In genomic region chr7:130064500-130064899, GRCm38 (mm10) we compare ENCODE assay signal across 17 mouse cellular contexts.
DNase-seq lines count a peak whose midpoint lies in the region; ATAC-seq lines count a peak whose summit lies in the region.
"Had no signal": no experiment of that assay in that cellular context is flagged by ENCODE, and none has a peak within 500 bp of the region (broad histone marks: within the 10 kb centered on the region; RNA-seq: fewer than 3 reads in every experiment).

No protein-coding gene starts in this region.

- H3K27ac ChIP-seq in kidney, embryonic 15.5 days: peak overlapping the region; percentile 27; the same call in 1 of the 2 replicates
- no peak overlapping the region for H3K27ac ChIP-seq in limb, embryonic 11.5 days (replicated peaks; ENCODE audit: low read depth, low read length)
- H3K27ac ChIP-seq in forebrain, embryonic 13.5 days: no peak overlapping the region
- H3K27ac ChIP-seq: embryonic facial prominence, embryonic 13.5 days; forebrain, embryonic 10.5 days; liver, embryonic 12.5 days; midbrain, embryonic 13.5 days; neural tube, embryonic 12.5 days had no signal

- no peak for DNase-seq in kidney, adult 8-10 months
- peak; percentile 44 for DNase-seq in adrenal gland, postnatal 10 days
- peak; percentile 61 for DNase-seq in embryo, embryonic 11 days
- peak; percentile 81 for DNase-seq in limb, embryonic 11.5 days (ENCODE audit: low spot score)
- no peak for DNase-seq in right cerebral cortex, postnatal 36 days (ENCODE audit: low spot score in 2 of 2)
- DNase-seq: cerebellum, adult 2 months; heart, adult 18-20 months; heart, postnatal 10 days had no signal

- no peak overlapping the region for H3K4me2 ChIP-seq in kidney, embryonic 15.5 days
- H3K4me2 ChIP-seq in limb, embryonic 11.5 days (ENCODE audit: low read depth, severe bottlenecking): no peak overlapping the region
- no peak overlapping the region for H3K4me2 ChIP-seq in forebrain, embryonic 13.5 days
- H3K4me2 ChIP-seq: embryonic facial prominence, embryonic 13.5 days; liver, embryonic 12.5 days; midbrain, embryonic 13.5 days; neural tube, embryonic 12.5 days had no signal

- H3K27me3 ChIP-seq in kidney, embryonic 15.5 days: no peaks in the 10 kb centered on the region
- H3K27me3 ChIP-seq in limb, embryonic 11.5 days (ENCODE audit: control insufficient read depth, insufficient read depth, low read length): no peaks in the 10 kb centered on the region
- H3K27me3 ChIP-seq in forebrain, embryonic 13.5 days: no peaks in the 10 kb centered on the region
- H3K27me3 ChIP-seq: embryonic facial prominence, embryonic 13.5 days; liver, embryonic 12.5 days; midbrain, embryonic 13.5 days; neural tube, embryonic 12.5 days had no signal

- H3K36me3 ChIP-seq in kidney, embryonic 15.5 days: no peaks in the 10 kb centered on the region
- H3K36me3 ChIP-seq in limb, embryonic 11.5 days (ENCODE audit: control insufficient read depth, insufficient read depth, low read length): no peaks in the 10 kb centered on the region
- no peaks in the 10 kb centered on the region for H3K36me3 ChIP-seq in forebrain, embryonic 13.5 days (ENCODE audit: poor library complexity, severe bottlenecking)
- H3K36me3 ChIP-seq: embryonic facial prominence, embryonic 13.5 days; forebrain, embryonic 10.5 days; G1E; liver, embryonic 12.5 days; midbrain, embryonic 13.5 days; neural tube, embryonic 12.5 days had no signal

- peak; percentile 51; the same call in 1 of the 2 replicates for ATAC-seq in kidney, embryonic 15.5 days (replicated peaks; ENCODE audit: low FRiP score)
- peak; percentile 77 for ATAC-seq in limb, embryonic 11.5 days (ENCODE audit: insufficient number of reproducible peaks, low FRiP score, low TSS enrichment, low read depth)
- no peak for ATAC-seq in forebrain, embryonic 13.5 days
- ATAC-seq: hindbrain, embryonic 16.5 days; liver, embryonic 12.5 days; midbrain, embryonic 13.5 days had no signal

- 17% methylated on average over 7 of the region's 7 CpGs for WGBS in kidney, embryonic 15.5 days
- 8% methylated on average over 7 of the region's 7 CpGs for WGBS in limb, embryonic 11.5 days
- 72% methylated on average over 7 of the region's 7 CpGs for WGBS in forebrain, embryonic 13.5 days

- H3K4me1 ChIP-seq in kidney, embryonic 15.5 days: peaks cover 31% of the 10 kb centered on the region
- peaks cover 6% of the 10 kb centered on the region for H3K4me1 ChIP-seq in limb, embryonic 11.5 days (ENCODE audit: control insufficient read depth, insufficient read depth, low read length)
- no peaks in the 10 kb centered on the region for H3K4me1 ChIP-seq in forebrain, embryonic 13.5 days
- H3K4me1 ChIP-seq: liver, embryonic 12.5 days; midbrain, embryonic 13.5 days; neural tube, embryonic 12.5 days had no signal

- H3K9me3 ChIP-seq in kidney, embryonic 15.5 days (replicated peaks): no peaks in the 10 kb centered on the region
- no peaks in the 10 kb centered on the region for H3K9me3 ChIP-seq in limb, embryonic 11.5 days (ENCODE audit: control insufficient read depth, low read length)
- no peaks in the 10 kb centered on the region for H3K9me3 ChIP-seq in forebrain, embryonic 13.5 days (replicated peaks)
- H3K9me3 ChIP-seq: embryonic facial prominence, embryonic 13.5 days; forebrain, embryonic 10.5 days; liver, embryonic 12.5 days; midbrain, embryonic 13.5 days; neural tube, embryonic 12.5 days had no signal

- no peak overlapping the region for H3K4me3 ChIP-seq in kidney, embryonic 15.5 days (replicated peaks)
- H3K4me3 ChIP-seq in limb, embryonic 11.5 days (ENCODE audit: low read depth, low read length): no peak overlapping the region
- no peak overlapping the region for H3K4me3 ChIP-seq in forebrain, embryonic 13.5 days
- H3K4me3 ChIP-seq: embryonic facial prominence, embryonic 13.5 days; forebrain, embryonic 10.5 days; liver, embryonic 12.5 days; midbrain, embryonic 13.5 days; neural tube, embryonic 12.5 days had no signal

- H3K9ac ChIP-seq in kidney, embryonic 15.5 days: no peak overlapping the region
- H3K9ac ChIP-seq in limb, embryonic 11.5 days (ENCODE audit: low read length): no peak overlapping the region
- no peak overlapping the region for H3K9ac ChIP-seq in forebrain, embryonic 13.5 days
- H3K9ac ChIP-seq: embryonic facial prominence, embryonic 13.5 days; liver, embryonic 12.5 days; midbrain, embryonic 13.5 days; neural tube, embryonic 12.5 days had no signal

Comparison
In these comparisons a context has a peak if more than half of its experiments do, and no peak if none do; other contexts are left out.
1. DNase-seq: peak in adrenal gland, postnatal 10 days (single experiment), embryo, embryonic 11 days (single experiment) and limb, embryonic 11.5 days (single experiment); none in kidney, adult 8-10 months (0 of 2) and right cerebral cortex, postnatal 36 days (0 of 2).